Mouse (Mus musculus): ENCODE results near the gene Ngp. TPM values are rescaled to one million over a fixed set of nuclear protein-coding genes. Genes with fewer than 3 reads are reported as not detected.

Gene Ngp
- polyA plus RNA-seq, 1 experiment from 2014 or later, result 1.6 TPM

DNA sequence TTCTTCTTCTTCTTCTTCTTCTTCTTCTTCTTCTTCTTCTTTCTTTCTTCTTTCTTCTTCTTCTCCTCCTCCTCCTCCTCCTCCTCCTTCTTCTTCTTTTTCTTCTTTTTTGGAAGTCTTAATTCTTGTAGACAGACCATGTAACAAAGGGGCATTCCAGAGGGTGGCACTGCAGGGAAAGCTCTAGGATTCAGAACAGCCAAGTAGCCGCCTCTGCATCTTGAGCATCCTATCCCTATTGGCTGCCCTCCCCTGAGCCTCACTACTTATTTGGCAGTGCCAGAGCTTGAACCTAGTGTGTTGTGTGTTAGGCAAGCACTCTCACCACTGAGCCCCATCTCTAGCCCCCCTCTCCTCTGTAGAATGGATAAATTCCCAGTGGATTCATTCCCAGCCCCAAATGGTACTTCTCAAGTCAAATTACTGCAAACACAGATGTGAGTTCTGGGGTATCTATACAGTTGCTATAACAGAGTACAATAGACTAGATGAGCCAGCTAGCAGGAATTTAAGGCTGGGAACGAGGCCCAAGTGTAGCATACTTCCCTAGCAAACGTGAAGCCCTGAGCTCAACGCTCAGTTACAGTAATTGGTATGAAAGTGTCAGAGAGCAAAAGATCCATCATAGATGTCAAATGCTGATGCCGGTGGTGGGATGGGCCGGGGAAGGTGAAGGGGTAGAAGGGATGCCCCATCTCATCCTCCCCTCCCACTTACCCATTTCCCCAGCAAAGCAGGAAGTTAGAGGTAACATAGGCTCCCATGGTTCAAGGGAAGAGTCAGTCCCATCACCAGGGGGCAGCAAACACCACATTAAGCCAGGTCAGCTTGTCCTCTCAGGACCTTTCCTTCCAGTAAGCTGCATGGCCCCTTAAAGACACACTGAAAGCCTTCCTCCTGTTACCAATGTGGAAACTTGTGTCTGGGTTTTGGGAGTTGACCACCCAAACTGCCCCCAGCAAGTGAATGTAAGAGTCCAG, 8.3 kb upstream of the Ngp start:
- Histone ChIP-seq H3K27me3 (ENCODE audit: control insufficient read depth, insufficient read depth, low read length) (no peaks in the 10 kb centered on the region), H3K4me3 (ENCODE audit: low read depth, low read length) (no peak overlapping the region), H3K9ac (ENCODE audit: low read depth, low read length) (no peak overlapping the region), H3K4me2 (no peak overlapping the region), H3K4me1 (ENCODE audit: control insufficient read depth, insufficient read depth, low read length) (peaks cover 7% of the 10 kb centered on the region), H3K27ac (ENCODE audit: low read depth, low read length) (no peak overlapping the region), H3K36me3 (ENCODE audit: control insufficient read depth, insufficient read depth, low read length) (no peaks in the 10 kb centered on the region), H3K9me3 (replicated peaks; ENCODE audit: control insufficient read depth, low read length) (no peaks in the 10 kb centered on the region)
- ATAC-seq (replicated peaks; ENCODE audit: insufficient number of reproducible peaks, low FRiP score, low TSS enrichment), result no peak
- 36% methylated on average over 6 of the region's 6 CpGs for WGBS (ENCODE audit: insufficient replicate concordance)

DNA sequence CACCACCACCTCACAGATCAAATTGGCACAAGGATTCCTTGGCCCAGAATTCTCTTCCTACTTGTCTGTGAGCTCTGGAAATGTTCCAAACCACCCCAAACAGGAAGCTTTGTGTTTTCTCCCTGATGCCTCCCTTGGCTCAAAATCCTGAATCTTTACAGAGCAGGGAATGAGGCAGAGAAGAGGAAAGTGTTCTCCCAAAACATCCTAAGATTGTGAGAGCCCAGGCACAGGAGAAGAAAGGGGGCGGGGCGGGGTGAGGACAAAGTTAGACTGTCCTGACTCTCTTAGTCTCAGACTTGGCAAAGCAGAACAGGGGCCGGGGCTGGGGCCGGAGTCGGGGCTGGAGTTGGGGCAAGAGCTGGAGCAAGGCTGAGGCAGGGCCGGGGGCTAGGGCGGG, 6.6 kb upstream of the Ngp start:
- no peak overlapping the region for H3K9ac ChIP-seq (ENCODE audit: low read depth, low read length)
- H3K36me3 ChIP-seq (ENCODE audit: control insufficient read depth, insufficient read depth, low read length), result no peaks in the 10 kb centered on the region
- WGBS (ENCODE audit: insufficient replicate concordance), result 69% methylated on average over 7 of the region's 7 CpGs
- H3K9me3 ChIP-seq (replicated peaks; ENCODE audit: control insufficient read depth, low read length), result no peaks in the 10 kb centered on the region
- no peak overlapping the region for H3K4me2 ChIP-seq
- H3K4me3 ChIP-seq (ENCODE audit: low read depth, low read length), result no peak overlapping the region
- no peak for ATAC-seq (replicated peaks; ENCODE audit: insufficient number of reproducible peaks, low FRiP score, low TSS enrichment)
- no peak overlapping the region for H3K27ac ChIP-seq (ENCODE audit: low read depth, low read length)
- no peaks in the 10 kb centered on the region for H3K27me3 ChIP-seq (ENCODE audit: control insufficient read depth, insufficient read depth, low read length)
- H3K4me1 ChIP-seq (ENCODE audit: control insufficient read depth, insufficient read depth, low read length), result no peaks in the 10 kb centered on the region

DNA sequence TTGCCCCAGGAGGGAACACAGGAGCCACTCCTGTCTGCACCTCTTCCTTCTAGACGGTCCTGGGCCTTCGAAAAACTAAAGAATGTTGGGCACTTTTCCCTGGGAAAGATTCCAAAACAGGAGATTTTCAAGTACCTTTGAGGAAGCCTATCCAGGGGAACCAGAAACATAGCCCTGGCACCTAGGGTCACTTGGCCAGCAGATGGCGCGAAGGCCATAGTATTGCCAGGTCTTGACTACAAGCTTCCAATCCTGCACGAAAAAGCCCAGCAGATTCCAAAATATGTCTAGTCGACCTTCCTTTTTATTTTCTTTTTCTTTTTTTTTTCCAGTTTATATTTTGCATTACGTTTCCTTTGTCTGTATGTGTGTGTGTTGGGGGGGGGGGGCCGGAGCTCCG, 5.8 kb upstream of the Ngp start:
- Histone ChIP-seq H3K4me2 (no peak overlapping the region), H3K27ac (ENCODE audit: low read depth, low read length) (no peak overlapping the region), H3K4me3 (ENCODE audit: low read depth, low read length) (no peak overlapping the region), H3K9me3 (replicated peaks; ENCODE audit: control insufficient read depth, low read length) (no peaks in the 10 kb centered on the region), H3K27me3 (ENCODE audit: control insufficient read depth, insufficient read depth, low read length) (no peaks in the 10 kb centered on the region), H3K36me3 (ENCODE audit: control insufficient read depth, insufficient read depth, low read length) (no peaks in the 10 kb centered on the region), H3K9ac (ENCODE audit: low read depth, low read length) (no peak overlapping the region), H3K4me1 (ENCODE audit: control insufficient read depth, insufficient read depth, low read length) (no peaks in the 10 kb centered on the region)
- 47% methylated on average over 9 of the region's 9 CpGs for WGBS (ENCODE audit: insufficient replicate concordance)
- ATAC-seq (replicated peaks; ENCODE audit: insufficient number of reproducible peaks, low FRiP score, low TSS enrichment), result no peak

DNA sequence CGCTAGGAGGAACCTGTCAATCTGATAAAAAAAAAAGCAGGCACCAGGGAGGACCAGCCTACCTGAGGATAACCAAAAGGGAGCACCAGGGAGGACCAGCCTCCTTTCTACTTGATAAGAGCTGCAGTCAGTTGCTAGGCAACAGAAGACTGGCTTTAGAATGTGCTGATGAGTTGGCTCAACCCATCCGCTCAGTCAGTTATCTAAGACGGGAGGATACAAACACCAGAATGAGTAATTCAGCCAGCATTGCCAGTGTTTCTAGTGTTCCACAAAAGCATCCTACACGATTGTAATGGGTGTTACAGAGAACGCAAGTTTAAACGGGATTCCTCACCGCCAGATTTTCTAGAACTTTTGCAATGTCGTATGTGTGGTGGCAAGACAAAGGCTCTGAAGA, 11.7 kb downstream of the Ngp start:
- H3K4me3 ChIP-seq (ENCODE audit: low read depth, low read length), result no peak overlapping the region
- H3K4me2 ChIP-seq, result no peak overlapping the region
- H3K36me3 ChIP-seq (ENCODE audit: control insufficient read depth, insufficient read depth, low read length), result peaks cover 14% of the 10 kb centered on the region; the same call in 1 of the 2 replicates
- H3K27ac ChIP-seq (ENCODE audit: low read depth, low read length), result no peak overlapping the region
- H3K4me1 ChIP-seq (ENCODE audit: control insufficient read depth, insufficient read depth, low read length), result peaks cover 2% of the 10 kb centered on the region; the same call in 1 of the 2 replicates
- ATAC-seq (replicated peaks; ENCODE audit: insufficient number of reproducible peaks, low FRiP score, low TSS enrichment), result no peak
- no peaks in the 10 kb centered on the region for H3K9me3 ChIP-seq (replicated peaks; ENCODE audit: control insufficient read depth, low read length)
- 68% methylated on average over 8 of the region's 8 CpGs for WGBS (ENCODE audit: insufficient replicate concordance)
- H3K9ac ChIP-seq (ENCODE audit: low read depth, low read length), result no peak overlapping the region
- no peaks in the 10 kb centered on the region for H3K27me3 ChIP-seq (ENCODE audit: control insufficient read depth, insufficient read depth, low read length)

DNA sequence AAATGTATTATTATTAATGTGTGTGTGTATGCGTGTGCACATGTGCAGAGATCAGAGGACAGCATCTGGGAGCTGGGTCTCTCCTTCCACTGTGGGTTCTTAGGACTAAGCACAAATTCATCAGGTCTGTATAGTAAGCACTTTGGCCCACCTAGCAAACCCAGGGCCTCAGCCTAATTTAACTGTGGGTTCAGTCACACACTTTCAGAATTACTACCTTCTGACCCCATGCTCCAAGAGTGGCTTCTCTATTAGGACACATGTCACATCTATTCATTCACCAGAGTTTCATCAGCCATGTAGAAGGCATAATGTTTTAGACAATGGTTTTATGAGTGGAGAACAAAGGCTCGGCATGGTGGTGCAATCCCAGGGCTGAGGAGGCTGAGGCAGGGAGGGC, 13.5 kb downstream of the Ngp start:
- 87% methylated on average over 2 of the region's 2 CpGs for whole genome bisulfite sequencing (ENCODE audit: insufficient replicate concordance)
- H3K9me3 ChIP-seq (replicated peaks; ENCODE audit: control insufficient read depth, low read length), result no peaks in the 10 kb centered on the region
- no peak overlapping the region for H3K9ac ChIP-seq (ENCODE audit: low read depth, low read length)
- H3K4me1 ChIP-seq (ENCODE audit: control insufficient read depth, insufficient read depth, low read length), result peaks cover 2% of the 10 kb centered on the region; the same call in 1 of the 2 replicates
- no peaks in the 10 kb centered on the region for H3K27me3 ChIP-seq (ENCODE audit: control insufficient read depth, insufficient read depth, low read length)
- no peak overlapping the region for H3K4me3 ChIP-seq (ENCODE audit: low read depth, low read length)
- ATAC-seq (replicated peaks; ENCODE audit: insufficient number of reproducible peaks, low FRiP score, low TSS enrichment), result no peak
- peaks cover 9% of the 10 kb centered on the region; the same call in 1 of the 2 replicates for H3K36me3 ChIP-seq (ENCODE audit: control insufficient read depth, insufficient read depth, low read length)
- no peak overlapping the region for H3K27ac ChIP-seq (ENCODE audit: low read depth, low read length)
- H3K4me2 ChIP-seq, result no peak overlapping the region

DNA sequence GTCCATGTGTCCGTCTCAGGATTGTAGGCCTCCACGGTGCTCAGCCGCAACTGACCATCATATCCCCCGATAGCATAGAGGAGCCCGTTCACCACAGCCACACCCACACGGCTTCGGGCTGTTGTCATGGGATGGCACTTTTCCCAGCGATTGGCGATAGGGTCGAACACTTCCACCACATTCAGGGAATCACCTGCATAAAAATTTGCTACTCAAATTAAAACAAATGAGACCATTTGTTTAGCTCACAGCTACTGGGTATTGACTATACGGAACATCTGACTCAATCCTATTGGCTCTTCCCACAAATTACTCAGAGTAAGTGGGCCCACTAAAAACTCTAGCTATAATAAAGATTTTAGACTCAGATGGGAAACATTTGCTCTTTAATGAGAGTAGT, 16.5 kb downstream of the Ngp start:
- Histone ChIP-seq H3K4me2 (no peak overlapping the region), H3K27me3 (ENCODE audit: control insufficient read depth, insufficient read depth, low read length) (no peaks in the 10 kb centered on the region), H3K27ac (ENCODE audit: low read depth, low read length) (no peak overlapping the region), H3K4me1 (ENCODE audit: control insufficient read depth, insufficient read depth, low read length) (peaks cover 2% of the 10 kb centered on the region; the same call in 1 of the 2 replicates), H3K9ac (ENCODE audit: low read depth, low read length) (no peak overlapping the region), H3K4me3 (ENCODE audit: low read depth, low read length) (no peak overlapping the region), H3K36me3 (ENCODE audit: control insufficient read depth, insufficient read depth, low read length) (0 out of 2 replicates have a peak, but pooled peaks cover 2% of the 10 kb centered on the region), H3K9me3 (replicated peaks; ENCODE audit: control insufficient read depth, low read length) (no peaks in the 10 kb centered on the region)
- no peak for ATAC-seq (replicated peaks; ENCODE audit: insufficient number of reproducible peaks, low FRiP score, low TSS enrichment)
- WGBS (ENCODE audit: insufficient replicate concordance), result 95% methylated on average over 11 of the region's 11 CpGs

DNA sequence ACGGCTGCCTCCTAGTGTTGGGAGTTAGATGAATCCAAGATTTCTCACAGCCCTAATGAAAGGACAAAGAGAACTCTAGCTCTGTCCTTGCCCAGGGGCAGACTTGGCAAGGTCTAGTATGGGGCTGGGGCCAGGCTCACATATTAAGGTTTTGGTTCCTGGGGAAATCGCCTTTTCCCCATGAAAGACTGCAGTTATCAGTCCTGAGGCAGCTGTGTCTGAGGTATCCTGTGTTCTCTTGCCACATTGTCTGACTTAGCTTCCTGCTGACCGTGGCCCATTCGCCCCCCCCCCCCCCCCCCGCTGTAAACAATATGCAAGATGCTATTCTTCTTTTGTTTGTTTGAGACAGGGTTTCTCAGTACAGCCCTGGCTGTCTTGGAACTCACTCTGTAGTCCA, 20.5 kb downstream of the Ngp start:
- H3K4me3 ChIP-seq (ENCODE audit: low read depth, low read length), result no peak overlapping the region
- no peaks in the 10 kb centered on the region for H3K4me1 ChIP-seq (ENCODE audit: control insufficient read depth, insufficient read depth, low read length)
- WGBS (ENCODE audit: insufficient replicate concordance), result 69% methylated on average over 4 of the region's 5 CpGs
- H3K27me3 ChIP-seq (ENCODE audit: control insufficient read depth, insufficient read depth, low read length), result no peaks in the 10 kb centered on the region
- ATAC-seq (replicated peaks; ENCODE audit: insufficient number of reproducible peaks, low FRiP score, low TSS enrichment), result no peak
- peaks cover 7% of the 10 kb centered on the region; the same call in 1 of the 2 replicates for H3K36me3 ChIP-seq (ENCODE audit: control insufficient read depth, insufficient read depth, low read length)
- no peaks in the 10 kb centered on the region for H3K9me3 ChIP-seq (replicated peaks; ENCODE audit: control insufficient read depth, low read length)
- H3K4me2 ChIP-seq, result no peak overlapping the region
- no peak overlapping the region for H3K9ac ChIP-seq (ENCODE audit: low read depth, low read length)
- H3K27ac ChIP-seq (ENCODE audit: low read depth, low read length), result no peak overlapping the region

DNA sequence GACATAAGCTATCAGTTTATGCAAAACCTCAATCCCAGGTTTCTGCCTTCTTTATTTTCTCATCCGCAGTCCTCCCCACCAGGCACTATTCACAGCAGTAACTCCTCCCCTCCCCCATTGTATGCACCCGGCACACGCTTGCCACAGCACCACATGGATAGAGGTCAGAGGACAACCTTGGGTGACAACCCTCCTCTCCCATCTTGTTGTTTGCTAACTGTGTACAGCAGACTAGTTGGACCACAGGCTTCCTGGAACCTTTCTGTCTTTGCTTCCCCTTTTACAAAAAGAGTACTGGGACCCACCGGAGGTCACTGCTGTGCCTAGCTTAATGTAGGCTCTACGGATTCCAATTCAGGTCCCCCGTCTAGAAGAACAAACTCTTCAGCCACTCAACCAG, 21.0 kb downstream of the Ngp start:
- ATAC-seq (replicated peaks; ENCODE audit: insufficient number of reproducible peaks, low FRiP score, low TSS enrichment), result no peak
- Histone ChIP-seq H3K9ac (ENCODE audit: low read depth, low read length) (no peak overlapping the region), H3K4me3 (ENCODE audit: low read depth, low read length) (no peak overlapping the region), H3K4me1 (ENCODE audit: control insufficient read depth, insufficient read depth, low read length) (no peaks in the 10 kb centered on the region), H3K27me3 (ENCODE audit: control insufficient read depth, insufficient read depth, low read length) (no peaks in the 10 kb centered on the region), H3K4me2 (no peak overlapping the region), H3K36me3 (ENCODE audit: control insufficient read depth, insufficient read depth, low read length) (peaks cover 7% of the 10 kb centered on the region; the same call in 1 of the 2 replicates), H3K27ac (ENCODE audit: low read depth, low read length) (no peak overlapping the region), H3K9me3 (replicated peaks; ENCODE audit: control insufficient read depth, low read length) (no peaks in the 10 kb centered on the region)
- whole genome bisulfite sequencing (ENCODE audit: insufficient replicate concordance), result 86% methylated on average over 6 of the region's 6 CpGs

DNA sequence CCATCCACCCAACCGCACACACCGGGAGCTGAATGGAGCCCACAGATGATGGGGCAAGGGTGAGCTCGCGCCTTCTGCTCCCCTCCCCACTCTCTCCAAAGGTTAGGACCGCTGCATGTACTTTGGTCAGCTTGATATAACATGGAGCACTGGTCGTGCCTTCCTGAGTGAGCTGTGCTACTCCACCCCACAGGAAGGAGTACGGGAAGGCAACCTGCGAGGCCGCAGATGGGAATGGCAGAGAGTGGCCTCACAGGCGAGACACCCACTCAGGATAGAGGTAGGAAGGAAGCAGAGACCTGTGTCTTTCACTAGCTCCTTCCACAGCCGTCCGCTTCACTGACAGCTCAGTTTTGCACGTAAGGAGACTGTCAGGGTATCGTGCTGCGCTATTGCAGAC, 28.8 kb downstream of the Ngp start:
- Histone ChIP-seq H3K36me3 (ENCODE audit: control insufficient read depth, insufficient read depth, low read length) (no peaks in the 10 kb centered on the region), H3K4me2 (no peak overlapping the region), H3K9ac (ENCODE audit: low read depth, low read length) (no peak overlapping the region), H3K4me3 (ENCODE audit: low read depth, low read length) (no peak overlapping the region), H3K4me1 (ENCODE audit: control insufficient read depth, insufficient read depth, low read length) (no peaks in the 10 kb centered on the region), H3K9me3 (replicated peaks; ENCODE audit: control insufficient read depth, low read length) (no peaks in the 10 kb centered on the region), H3K27me3 (ENCODE audit: control insufficient read depth, insufficient read depth, low read length) (no peaks in the 10 kb centered on the region), H3K27ac (ENCODE audit: low read depth, low read length) (no peak overlapping the region)
- ATAC-seq (replicated peaks; ENCODE audit: insufficient number of reproducible peaks, low FRiP score, low TSS enrichment), result no peak
- WGBS (ENCODE audit: insufficient replicate concordance), result 76% methylated on average over 15 of the region's 15 CpGs
